Mouse (Mus musculus): ENCODE measurements around the gene Tspan15. TPM values are rescaled to one million over a fixed set of nuclear protein-coding genes. Genes with fewer than 3 reads are reported as not detected.

The Tspan15 gene
- polyA plus RNA-seq, 1 experiment = not detected

GRCm38 (mm10) chr10:62236165-62236564, 5.1 kb upstream of the Tspan15 start:
- Histone ChIP-seq H3K4me3 (ENCODE audit: insufficient read depth, low read length) (no peak overlapping the region), H3K4me1 (ENCODE audit: control insufficient read depth, insufficient read depth, low read length) (no peaks in the 10 kb centered on the region), H3K27ac (ENCODE audit: insufficient read depth, low read depth, low read length) (no peak overlapping the region)
- TF ChIP-seq CTCF (IDR thresholded peaks at IDR 0.05; ENCODE audit: low read depth, low read length) = no peak
- TF ChIP-seq POLR2A (IDR thresholded peaks at IDR 0.05; ENCODE audit: borderline replicate concordance, low read depth, low read length) = no peak

GRCm38 (mm10) chr10:62231811-62232210, 760 bp upstream of the Tspan15 start:
- Histone ChIP-seq H3K27ac (ENCODE audit: insufficient read depth, low read depth, low read length) (no peak overlapping the region), H3K4me1 (ENCODE audit: control insufficient read depth, insufficient read depth, low read length) (no peaks in the 10 kb centered on the region), H3K4me3 (ENCODE audit: insufficient read depth, low read length) (no peak overlapping the region)
- TF ChIP-seq POLR2A (IDR thresholded peaks at IDR 0.05; ENCODE audit: borderline replicate concordance, low read depth, low read length) = no peak
- TF ChIP-seq CTCF (IDR thresholded peaks at IDR 0.05; ENCODE audit: low read depth, low read length) = no peak

GRCm38 (mm10) chr10:62231395-62231732, 313 bp upstream of the Tspan15 start:
- TF ChIP-seq POLR2A (IDR thresholded peaks at IDR 0.05; ENCODE audit: borderline replicate concordance, low read depth, low read length) (no peak), CTCF (IDR thresholded peaks at IDR 0.05; ENCODE audit: low read depth, low read length) (no peak)
- Histone ChIP-seq H3K4me1 (ENCODE audit: control insufficient read depth, insufficient read depth, low read length) (no peaks in the 10 kb centered on the region), H3K4me3 (ENCODE audit: insufficient read depth, low read length) (peak overlapping the region; percentile 31), H3K27ac (ENCODE audit: insufficient read depth, low read depth, low read length) (no peak overlapping the region)

GRCm38 (mm10) chr10:62228126-62228525, 2.9 kb downstream of the Tspan15 start:
- H3K4me3 ChIP-seq (ENCODE audit: insufficient read depth, low read length) = no peak overlapping the region
- H3K27ac ChIP-seq (ENCODE audit: insufficient read depth, low read depth, low read length) = no peak overlapping the region
- no peaks in the 10 kb centered on the region for H3K4me1 ChIP-seq (ENCODE audit: control insufficient read depth, insufficient read depth, low read length)
- TF ChIP-seq POLR2A (IDR thresholded peaks at IDR 0.05; ENCODE audit: borderline replicate concordance, low read depth, low read length) = no peak
- TF ChIP-seq CTCF (IDR thresholded peaks at IDR 0.05; ENCODE audit: low read depth, low read length) = no peak

- TF ChIP-seq CTCF (IDR thresholded peaks at IDR 0.05; ENCODE audit: low read depth, low read length) = no peak
- Histone ChIP-seq H3K27ac (ENCODE audit: insufficient read depth, low read depth, low read length) (no peak overlapping the region), H3K4me3 (ENCODE audit: insufficient read depth, low read length) (no peak overlapping the region), H3K4me1 (ENCODE audit: control insufficient read depth, insufficient read depth, low read length) (no peaks in the 10 kb centered on the region)
Observed at GRCm38 (mm10) chr10:62225839-62226238, 5.2 kb downstream of the Tspan15 start.

GRCm38 (mm10) chr10:62224231-62224630, 6.8 kb downstream of the Tspan15 start:
- H3K4me1 ChIP-seq (ENCODE audit: control insufficient read depth, insufficient read depth, low read length) = no peaks in the 10 kb centered on the region
- H3K27ac ChIP-seq (ENCODE audit: insufficient read depth, low read depth, low read length) = no peak overlapping the region
- no peak overlapping the region for H3K4me3 ChIP-seq (ENCODE audit: insufficient read depth, low read length)
- TF ChIP-seq CTCF (IDR thresholded peaks at IDR 0.05; ENCODE audit: low read depth, low read length) (no peak), POLR2A (IDR thresholded peaks at IDR 0.05; ENCODE audit: borderline replicate concordance, low read depth, low read length) (no peak)

- no peaks in the 10 kb centered on the region for H3K4me1 ChIP-seq (ENCODE audit: control insufficient read depth, insufficient read depth, low read length)
- H3K27ac ChIP-seq (ENCODE audit: insufficient read depth, low read depth, low read length) = no peak overlapping the region
- H3K4me3 ChIP-seq (ENCODE audit: insufficient read depth, low read length) = no peak overlapping the region
- TF ChIP-seq CTCF (IDR thresholded peaks at IDR 0.05; ENCODE audit: low read depth, low read length) (no peak), POLR2A (IDR thresholded peaks at IDR 0.05; ENCODE audit: borderline replicate concordance, low read depth, low read length) (no peak)
Observed at GRCm38 (mm10) chr10:62222777-62223176, 8.3 kb downstream of the Tspan15 start.

- no peak overlapping the region for H3K4me3 ChIP-seq (ENCODE audit: insufficient read depth, low read length)
- H3K4me1 ChIP-seq (ENCODE audit: control insufficient read depth, insufficient read depth, low read length) = no peaks in the 10 kb centered on the region
- TF ChIP-seq POLR2A (IDR thresholded peaks at IDR 0.05; ENCODE audit: borderline replicate concordance, low read depth, low read length) (no peak), CTCF (IDR thresholded peaks at IDR 0.05; ENCODE audit: low read depth, low read length) (no peak)
- no peak overlapping the region for H3K27ac ChIP-seq (ENCODE audit: insufficient read depth, low read depth, low read length)
Observed at GRCm38 (mm10) chr10:62221647-62222046, 9.4 kb downstream of the Tspan15 start.

GRCm38 (mm10) chr10:62220732-62221514, 10.1 kb downstream of the Tspan15 start:
- Histone ChIP-seq H3K27ac (ENCODE audit: insufficient read depth, low read depth, low read length) (no peak overlapping the region), H3K4me1 (ENCODE audit: control insufficient read depth, insufficient read depth, low read length) (no peaks in the 10 kb centered on the region), H3K4me3 (ENCODE audit: insufficient read depth, low read length) (no peak overlapping the region)
- TF ChIP-seq POLR2A (IDR thresholded peaks at IDR 0.05; ENCODE audit: borderline replicate concordance, low read depth, low read length) (no peak), CTCF (IDR thresholded peaks at IDR 0.05; ENCODE audit: low read depth, low read length) (no peak)

GRCm38 (mm10) chr10:62218789-62219172, 12.3 kb downstream of the Tspan15 start:
- no peak for TF ChIP-seq CTCF (IDR thresholded peaks at IDR 0.05; ENCODE audit: low read depth, low read length)
- TF ChIP-seq POLR2A (IDR thresholded peaks at IDR 0.05; ENCODE audit: borderline replicate concordance, low read depth, low read length) = no peak
- Histone ChIP-seq H3K4me3 (ENCODE audit: insufficient read depth, low read length) (no peak overlapping the region), H3K27ac (ENCODE audit: insufficient read depth, low read depth, low read length) (no peak overlapping the region), H3K4me1 (ENCODE audit: control insufficient read depth, insufficient read depth, low read length) (no peaks in the 10 kb centered on the region)

Data from bone marrow macrophage, adult 2 months (primary cell).